Mouse (Mus musculus): Measurements from ENCODE around the gene Kmt5a. TPM values are rescaled to one million over a fixed set of nuclear protein-coding genes. Genes with fewer than 3 reads are reported as not detected.

Gene Kmt5a
- polyA plus RNA-seq, 1 experiment from 2014 or later: 43.4 TPM

DNA sequence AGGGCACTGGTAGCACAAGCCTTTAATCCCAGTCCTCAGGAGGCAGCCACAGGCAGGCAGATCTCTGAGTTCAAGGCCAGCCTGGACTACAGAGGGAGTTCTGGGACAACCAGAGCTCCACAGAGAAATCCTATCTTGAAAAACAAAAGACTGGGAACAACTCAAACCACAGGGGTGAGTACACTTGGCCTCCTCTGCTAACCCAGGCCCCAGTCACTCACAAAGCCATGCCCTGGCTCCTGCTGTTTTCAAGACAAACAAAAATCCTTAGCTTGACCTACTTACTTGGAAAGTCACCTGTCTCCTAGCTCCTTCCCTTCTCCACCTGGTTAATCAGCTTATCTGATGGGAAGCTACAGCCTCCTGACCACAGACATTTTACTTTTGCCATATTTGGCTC is 25.2 kb downstream of the Kmt5a start:
- no peak overlapping the region for H3K4me3 ChIP-seq
- H3K4me1 ChIP-seq: no peaks in the 10 kb centered on the region
- H3K9me3 ChIP-seq: no peaks in the 10 kb centered on the region
- no peak overlapping the region for H3K27ac ChIP-seq
- H3K4me2 ChIP-seq: no peak overlapping the region
- H3K36me3 ChIP-seq: peaks cover 79% of the 10 kb centered on the region
- H3K27me3 ChIP-seq: no peaks in the 10 kb centered on the region
- no peak for ATAC-seq (ENCODE audit: insufficient number of reproducible peaks, insufficient read depth, low FRiP score, low TSS enrichment, low read depth)
- H3K9ac ChIP-seq: no peak overlapping the region

DNA sequence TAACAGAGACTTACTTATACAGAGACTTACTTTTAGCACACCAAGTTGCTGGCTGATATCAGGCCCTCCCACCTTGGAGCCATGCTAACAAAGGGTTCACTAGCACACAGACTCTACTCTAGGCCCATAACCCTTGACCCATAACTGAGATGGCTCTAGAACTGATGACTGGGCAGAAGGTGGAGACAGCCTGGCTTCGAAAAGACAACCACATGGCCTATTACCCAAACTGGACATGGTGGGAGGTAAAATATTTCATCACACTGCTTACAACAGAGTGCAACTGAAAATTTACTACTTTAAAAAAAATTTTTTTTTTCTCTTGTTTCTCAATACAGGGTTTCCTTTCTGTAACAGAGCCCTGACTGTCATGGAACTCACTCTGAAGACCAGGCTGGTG is 28.0 kb downstream of the Kmt5a start:
- Histone ChIP-seq H3K4me1 (no peaks in the 10 kb centered on the region), H3K9ac (no peak overlapping the region), H3K27ac (no peak overlapping the region), H3K9me3 (no peaks in the 10 kb centered on the region), H3K4me2 (no peak overlapping the region), H3K27me3 (no peaks in the 10 kb centered on the region), H3K36me3 (peaks cover 54% of the 10 kb centered on the region), H3K4me3 (no peak overlapping the region)
- ATAC-seq (ENCODE audit: insufficient number of reproducible peaks, insufficient read depth, low FRiP score, low TSS enrichment, low read depth): no peak
- 87% methylated on average over 1 of the region's 1 CpGs for whole genome bisulfite sequencing

DNA sequence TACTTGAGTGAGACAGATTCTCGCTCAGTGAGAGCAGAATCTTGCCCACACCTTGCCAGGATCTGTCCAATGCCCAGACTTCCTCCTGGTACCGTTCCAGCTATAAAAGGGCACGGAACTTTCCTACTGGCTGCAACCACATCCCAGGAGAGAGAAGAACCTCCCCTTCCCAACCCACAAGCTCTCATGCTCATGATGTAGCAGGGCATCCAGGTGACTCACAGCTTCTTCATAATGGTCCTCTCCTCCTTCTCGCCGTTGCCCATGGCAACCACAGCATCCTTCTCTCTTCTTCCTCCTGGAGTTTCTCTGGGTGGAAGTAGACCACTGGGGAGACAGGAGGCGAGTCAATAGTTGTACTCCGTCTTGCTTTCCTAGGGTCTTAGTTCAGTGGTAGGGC is 28.6 kb downstream of the Kmt5a start:
- H3K9ac ChIP-seq: no peak overlapping the region
- H3K9me3 ChIP-seq: no peaks in the 10 kb centered on the region
- no peak overlapping the region for H3K4me2 ChIP-seq
- H3K4me3 ChIP-seq: no peak overlapping the region
- H3K27ac ChIP-seq: no peak overlapping the region
- WGBS: 94% methylated on average over 7 of the region's 7 CpGs
- no peaks in the 10 kb centered on the region for H3K4me1 ChIP-seq
- no peak for ATAC-seq (ENCODE audit: insufficient number of reproducible peaks, insufficient read depth, low FRiP score, low TSS enrichment, low read depth)
- H3K27me3 ChIP-seq: no peaks in the 10 kb centered on the region
- peaks cover 48% of the 10 kb centered on the region for H3K36me3 ChIP-seq

DNA sequence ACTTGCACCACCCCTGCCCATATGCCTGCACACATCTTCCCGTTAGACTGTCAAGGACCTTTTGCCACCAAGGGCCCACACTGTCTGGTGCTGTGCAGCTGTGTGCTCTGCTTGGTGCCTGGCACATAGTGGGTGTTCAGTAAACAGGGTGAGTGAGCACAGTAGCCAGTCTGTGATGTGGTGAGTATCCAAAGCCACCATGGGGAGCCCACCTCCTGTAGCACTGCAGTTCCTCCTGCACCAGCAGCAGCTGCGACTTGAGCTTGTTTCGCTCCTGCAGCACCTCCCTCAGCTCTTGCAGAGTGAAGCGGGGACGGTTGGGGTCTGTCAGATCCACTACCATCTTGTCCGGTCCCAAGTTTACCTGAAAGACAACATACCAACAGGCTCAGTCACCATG is 29.8 kb downstream of the Kmt5a start:
- Histone ChIP-seq H3K4me1 (no peaks in the 10 kb centered on the region), H3K27me3 (no peaks in the 10 kb centered on the region), H3K4me2 (no peak overlapping the region), H3K4me3 (no peak overlapping the region), H3K36me3 (peaks cover 45% of the 10 kb centered on the region), H3K9ac (no peak overlapping the region), H3K9me3 (no peaks in the 10 kb centered on the region), H3K27ac (no peak overlapping the region)
- no peak for ATAC-seq (ENCODE audit: insufficient number of reproducible peaks, insufficient read depth, low FRiP score, low TSS enrichment, low read depth)
- WGBS: 93% methylated on average over 6 of the region's 6 CpGs

DNA sequence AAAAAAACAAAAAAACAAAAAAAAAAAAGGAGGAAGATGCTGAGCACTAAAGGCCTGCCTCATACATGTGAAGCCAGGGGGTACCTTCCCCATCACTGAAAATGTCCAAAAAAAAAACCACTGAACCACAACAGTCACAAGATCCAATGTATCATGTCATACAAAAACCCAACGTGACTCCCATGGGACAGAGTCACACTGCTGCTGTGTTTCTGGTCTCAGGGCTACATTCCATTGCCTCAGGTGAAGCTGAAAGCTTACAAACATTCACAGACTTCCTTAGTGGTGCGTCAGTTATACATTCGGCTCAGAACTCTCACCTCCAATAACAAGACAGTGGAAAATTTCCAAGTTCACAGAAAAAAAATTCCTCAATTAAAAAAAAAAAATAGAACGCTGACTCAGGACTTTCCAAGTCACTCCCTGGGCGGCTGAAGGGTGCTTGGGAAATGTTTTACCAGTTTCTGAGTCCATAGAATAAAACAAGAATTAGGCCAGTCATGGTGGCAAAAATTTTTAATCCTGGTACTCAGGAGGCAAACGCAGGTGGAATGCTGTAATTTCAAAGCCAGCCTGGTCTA is 31.0 kb downstream of the Kmt5a start:
- Histone ChIP-seq H3K36me3 (peaks cover 38% of the 10 kb centered on the region), H3K27ac (no peak overlapping the region), H3K9ac (no peak overlapping the region), H3K4me2 (no peak overlapping the region), H3K4me3 (no peak overlapping the region), H3K4me1 (peaks cover 6% of the 10 kb centered on the region), H3K9me3 (no peaks in the 10 kb centered on the region), H3K27me3 (no peaks in the 10 kb centered on the region)
- WGBS: 77% methylated on average over 6 of the region's 6 CpGs
- ATAC-seq (ENCODE audit: insufficient number of reproducible peaks, insufficient read depth, low FRiP score, low TSS enrichment, low read depth): no peak

DNA sequence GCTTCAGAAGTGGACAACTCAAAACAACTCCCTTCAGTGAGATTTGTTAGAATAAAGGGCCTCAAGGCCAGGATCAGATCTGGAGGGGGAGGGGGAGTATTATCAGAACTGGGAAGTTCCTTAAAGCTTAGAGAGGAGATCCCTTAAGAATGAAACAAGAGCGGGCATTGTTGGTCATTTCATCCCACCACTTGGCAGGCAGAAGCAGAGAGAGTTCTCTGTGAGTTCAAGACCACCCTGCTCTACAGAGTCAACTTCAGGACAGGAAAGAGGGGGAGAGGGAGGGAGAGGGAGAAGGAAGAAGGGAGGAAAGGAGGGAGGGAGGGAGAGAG is 39.1 kb downstream of the Kmt5a start:
- Histone ChIP-seq H3K4me1 (peaks cover 23% of the 10 kb centered on the region), H3K27me3 (no peaks in the 10 kb centered on the region), H3K9me3 (no peaks in the 10 kb centered on the region), H3K4me3 (peak overlapping the region; percentile 74; the same call in 1 of the 2 replicates), H3K4me2 (peak overlapping the region; percentile 69), H3K36me3 (peaks cover 3% of the 10 kb centered on the region; the same call in 1 of the 2 replicates), H3K9ac (peak overlapping the region; percentile 51; the same call in 1 of the 2 replicates), H3K27ac (peak overlapping the region; percentile 87)
- WGBS: 74% methylated on average over 1 of the region's 1 CpGs
- ATAC-seq (ENCODE audit: insufficient number of reproducible peaks, insufficient read depth, low FRiP score, low TSS enrichment, low read depth): no peak

DNA sequence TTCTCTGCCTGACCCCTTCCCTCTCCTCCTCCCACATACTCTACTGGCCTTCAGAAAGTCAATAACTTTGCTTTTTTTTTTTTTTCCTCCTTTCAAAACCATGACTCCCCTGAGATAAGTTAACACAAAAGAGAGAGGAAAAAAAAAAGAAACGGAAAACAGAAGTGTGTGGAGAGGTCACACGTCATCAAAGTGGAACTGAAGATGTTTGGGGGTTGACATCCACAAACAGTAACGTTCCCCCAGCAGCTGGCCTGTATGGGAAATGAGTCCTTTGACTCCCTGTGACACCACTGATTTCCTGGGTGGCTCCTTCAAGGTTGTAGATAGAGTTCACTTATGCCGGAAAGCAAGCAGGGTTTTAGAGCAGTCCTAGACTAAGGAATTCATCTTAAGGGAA is 40.4 kb downstream of the Kmt5a start:
- ATAC-seq (ENCODE audit: insufficient number of reproducible peaks, insufficient read depth, low FRiP score, low TSS enrichment, low read depth): no peak
- Histone ChIP-seq H3K4me2 (no peak overlapping the region), H3K9ac (no peak overlapping the region), H3K27ac (no peak overlapping the region), H3K4me3 (no peak overlapping the region), H3K27me3 (no peaks in the 10 kb centered on the region), H3K4me1 (peaks cover 30% of the 10 kb centered on the region), H3K9me3 (no peaks in the 10 kb centered on the region), H3K36me3 (no peaks in the 10 kb centered on the region)
- 79% methylated on average over 4 of the region's 4 CpGs for WGBS

DNA sequence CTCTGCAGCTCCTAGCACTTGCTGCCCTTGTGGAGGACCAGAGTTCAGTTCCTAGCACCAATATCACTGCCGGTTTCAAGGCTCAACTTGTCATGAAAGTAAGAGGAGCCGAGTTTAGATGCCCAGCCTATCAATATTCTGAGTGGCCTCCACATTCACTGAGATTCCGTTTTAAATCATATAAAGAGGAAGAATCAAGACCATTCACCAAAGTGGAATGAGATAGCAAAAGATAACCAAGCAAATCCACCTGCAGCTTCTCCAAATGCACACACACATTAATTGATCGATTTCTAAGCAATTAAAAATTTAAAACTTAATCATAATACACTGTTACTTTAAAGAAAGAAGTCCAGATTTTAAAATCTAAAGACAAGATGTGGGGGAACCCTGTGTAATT is 42.0 kb downstream of the Kmt5a start:
- no peaks in the 10 kb centered on the region for H3K27me3 ChIP-seq
- H3K27ac ChIP-seq: no peak overlapping the region
- no peaks in the 10 kb centered on the region for H3K9me3 ChIP-seq
- ATAC-seq (ENCODE audit: insufficient number of reproducible peaks, insufficient read depth, low FRiP score, low TSS enrichment, low read depth): no peak
- H3K4me1 ChIP-seq: peaks cover 18% of the 10 kb centered on the region
- H3K4me2 ChIP-seq: no peak overlapping the region
- 87% methylated on average over 4 of the region's 4 CpGs for WGBS
- H3K36me3 ChIP-seq: peaks cover 3% of the 10 kb centered on the region; the same call in 1 of the 2 replicates
- no peak overlapping the region for H3K9ac ChIP-seq
- H3K4me3 ChIP-seq: no peak overlapping the region

DNA sequence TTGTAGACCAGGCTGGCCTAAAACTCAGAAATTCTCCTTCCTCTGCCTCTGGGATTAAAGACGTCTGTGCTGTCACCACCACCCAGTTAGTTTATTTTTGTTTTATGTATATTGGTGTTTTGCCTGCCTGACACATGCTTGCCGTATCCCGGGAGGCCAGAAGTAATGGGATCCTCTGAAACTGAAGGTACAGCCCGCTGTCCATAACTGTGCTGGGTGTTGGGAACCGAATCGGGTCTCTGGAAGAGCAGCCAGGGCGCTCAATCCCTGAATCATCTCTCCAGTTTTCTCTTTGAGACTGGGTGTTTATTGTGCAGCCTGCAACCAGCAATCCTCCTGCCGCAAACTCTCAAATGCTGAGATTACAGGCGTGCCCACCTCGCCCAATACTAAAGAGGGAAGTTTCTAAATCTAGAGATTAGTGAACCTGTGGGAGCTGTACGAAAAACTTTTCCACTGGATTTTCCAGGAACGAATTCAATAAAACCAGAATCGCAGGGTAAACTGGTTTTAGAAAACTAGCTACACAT is 42.8 kb downstream of the Kmt5a start:
- peaks cover 3% of the 10 kb centered on the region; the same call in 1 of the 2 replicates for H3K36me3 ChIP-seq
- peak overlapping the region; percentile 71 for H3K4me2 ChIP-seq
- H3K27me3 ChIP-seq: no peaks in the 10 kb centered on the region
- H3K9me3 ChIP-seq: no peaks in the 10 kb centered on the region
- peak overlapping the region; percentile 65 for H3K4me3 ChIP-seq
- H3K9ac ChIP-seq: peak overlapping the region; percentile 86
- peaks cover 12% of the 10 kb centered on the region for H3K4me1 ChIP-seq
- peak overlapping the region; percentile 100 for H3K27ac ChIP-seq
- 3% methylated on average over 13 of the region's 13 CpGs for WGBS
- no peak for ATAC-seq (ENCODE audit: insufficient number of reproducible peaks, insufficient read depth, low FRiP score, low TSS enrichment, low read depth)

DNA sequence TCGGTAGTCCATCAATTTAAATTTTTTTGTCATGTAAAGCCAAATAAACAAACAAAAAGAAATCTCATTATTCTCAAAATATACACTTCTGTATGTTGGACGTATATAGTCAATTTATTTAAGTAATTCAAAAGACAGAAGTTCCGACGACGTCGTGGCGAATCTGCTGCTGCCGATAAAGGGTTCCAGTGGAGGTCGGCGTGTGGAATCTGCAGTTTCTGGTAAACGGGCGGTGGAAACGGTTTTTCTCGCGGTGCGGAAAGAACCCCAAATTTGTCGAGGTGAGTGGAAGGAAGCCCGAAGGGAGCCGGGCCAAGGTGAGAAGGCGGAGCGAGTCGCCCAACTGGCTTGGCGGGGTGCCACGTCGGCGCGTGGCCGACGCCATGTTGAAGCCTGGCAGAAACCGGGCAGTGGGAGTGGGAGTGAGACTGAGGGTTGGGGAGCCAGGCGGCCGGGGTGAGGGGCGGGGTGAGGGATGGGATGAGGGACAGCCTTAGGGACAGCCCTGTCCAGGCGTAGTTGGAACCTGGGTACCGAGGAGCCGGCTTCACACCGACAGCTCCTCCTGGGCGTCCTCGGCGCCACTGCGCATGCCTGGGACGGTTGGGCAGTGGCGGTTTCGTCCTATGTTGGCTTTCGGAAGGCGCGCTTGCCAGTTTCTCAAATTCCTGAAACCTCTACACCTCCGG is 43.4 kb downstream of the Kmt5a start, which contains the start of gene Snrnp35:
Gene Snrnp35 (plus strand): TSS at position 169 of the 689 bp plus-strand sequence.
- peak within 1 kb of the TSS; percentile 71 for H3K4me2 ChIP-seq
- peak within 1 kb of the TSS; percentile 86 for H3K9ac ChIP-seq
- H3K36me3 ChIP-seq: peaks cover 3% of the 10 kb centered on the region; the same call in 1 of the 2 replicates
- under 1% methylated on average over 48 of the region's 48 CpGs for WGBS
- H3K9me3 ChIP-seq: no peaks in the 10 kb centered on the region
- peak within 1 kb of the TSS; percentile 65 for H3K4me3 ChIP-seq
- no peaks in the 10 kb centered on the region for H3K27me3 ChIP-seq
- peak within 1 kb of the TSS; percentile 100 for H3K27ac ChIP-seq
- peaks cover 12% of the 10 kb centered on the region for H3K4me1 ChIP-seq
- ATAC-seq (ENCODE audit: insufficient number of reproducible peaks, insufficient read depth, low FRiP score, low TSS enrichment, low read depth): peak; percentile 87

DNA sequence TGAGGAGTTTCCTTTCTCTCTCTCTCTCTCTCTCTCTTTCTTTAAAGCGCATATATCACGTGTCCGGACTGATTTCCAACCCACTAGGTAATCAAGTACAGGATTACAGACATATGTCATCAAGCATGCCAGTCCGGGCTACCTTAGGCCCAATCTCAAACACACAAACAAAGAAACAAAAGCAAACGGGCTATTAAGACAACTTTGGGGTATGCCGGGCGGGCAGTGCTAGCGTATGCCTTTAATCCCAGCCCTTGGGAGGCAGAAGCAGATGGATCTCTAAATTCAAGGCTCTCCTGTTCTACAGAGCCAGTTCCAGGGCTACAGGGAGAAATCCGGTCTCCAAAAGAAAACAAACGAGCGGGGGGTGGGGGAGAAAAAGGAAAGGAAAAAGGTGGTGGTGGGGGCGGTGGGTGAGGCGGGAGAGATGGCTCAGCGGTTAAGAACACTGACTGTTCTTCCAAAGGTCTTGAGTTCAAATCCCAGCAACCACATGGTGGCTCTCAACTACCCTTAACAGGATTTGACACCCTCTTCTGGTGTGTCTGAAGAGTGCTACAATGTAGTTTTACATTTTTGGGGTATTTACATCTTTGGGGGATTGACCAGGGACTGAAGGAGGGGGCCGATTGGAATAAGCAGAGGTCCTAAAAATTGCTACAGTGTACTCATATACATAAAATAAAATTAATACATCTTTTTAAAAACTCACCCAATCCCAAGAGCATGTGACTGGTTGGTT is 44.1 kb downstream of the Kmt5a start:
- H3K36me3 ChIP-seq: peaks cover 3% of the 10 kb centered on the region; the same call in 1 of the 2 replicates
- peak overlapping the region; percentile 100 for H3K27ac ChIP-seq
- peaks cover 8% of the 10 kb centered on the region for H3K4me1 ChIP-seq
- WGBS: 7% methylated on average over 15 of the region's 15 CpGs
- peak overlapping the region; percentile 86 for H3K9ac ChIP-seq
- peak overlapping the region; percentile 65 for H3K4me3 ChIP-seq
- no peaks in the 10 kb centered on the region for H3K27me3 ChIP-seq
- H3K4me2 ChIP-seq: peak overlapping the region; percentile 71
- ATAC-seq (ENCODE audit: insufficient number of reproducible peaks, insufficient read depth, low FRiP score, low TSS enrichment, low read depth): no peak
- H3K9me3 ChIP-seq: no peaks in the 10 kb centered on the region
